Mouse (Mus musculus) gastrocnemius, postnatal 10 days (tissue): Measurements from ENCODE around the gene Zdhhc16. TPM values are rescaled to one million over a fixed set of nuclear protein-coding genes. Genes with fewer than 3 reads are reported as not detected.

Experiments
- DNase-seq: peaks from one replicate; pipeline ENCODE4 v3.0.0; 2021; ENCODE audit warnings: mixed read lengths
- total RNA-seq, 2 experiments: library from RNA; stranded (reverse); gene quantifications; 2 replicates each; pipeline ENCODE4 v1.2.3; 2021

Gene Zdhhc16
- total RNA-seq, 2 experiments from 2014 or later, result 22.7 to 31.3 TPM

DNA sequence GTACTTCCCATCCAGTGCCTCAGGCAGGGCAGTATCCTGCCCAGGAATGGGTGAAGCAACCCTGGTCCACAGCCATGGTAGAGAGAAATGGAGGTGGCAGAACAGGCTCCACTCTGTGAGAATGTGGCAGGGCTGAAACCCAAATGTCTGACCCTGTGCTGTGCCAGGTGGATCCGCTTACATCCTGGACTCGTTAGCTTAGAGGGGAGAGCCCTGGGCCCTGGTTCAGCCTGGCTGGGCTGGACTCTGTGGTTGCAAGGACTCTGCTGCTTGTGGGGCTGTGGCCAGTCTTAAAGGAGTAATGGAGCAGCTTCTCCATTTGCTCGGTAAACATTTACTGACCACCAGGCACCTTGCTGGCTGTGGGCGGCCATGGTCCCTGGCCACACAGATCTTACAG, 53.9 kb downstream of the Zdhhc16 start:
- peak; percentile 48 for DNase-seq

GRCm38 (mm10) chr19:41989810-41990209, 56.5 kb downstream of the Zdhhc16 start:
- no peak for DNase-seq

DNA sequence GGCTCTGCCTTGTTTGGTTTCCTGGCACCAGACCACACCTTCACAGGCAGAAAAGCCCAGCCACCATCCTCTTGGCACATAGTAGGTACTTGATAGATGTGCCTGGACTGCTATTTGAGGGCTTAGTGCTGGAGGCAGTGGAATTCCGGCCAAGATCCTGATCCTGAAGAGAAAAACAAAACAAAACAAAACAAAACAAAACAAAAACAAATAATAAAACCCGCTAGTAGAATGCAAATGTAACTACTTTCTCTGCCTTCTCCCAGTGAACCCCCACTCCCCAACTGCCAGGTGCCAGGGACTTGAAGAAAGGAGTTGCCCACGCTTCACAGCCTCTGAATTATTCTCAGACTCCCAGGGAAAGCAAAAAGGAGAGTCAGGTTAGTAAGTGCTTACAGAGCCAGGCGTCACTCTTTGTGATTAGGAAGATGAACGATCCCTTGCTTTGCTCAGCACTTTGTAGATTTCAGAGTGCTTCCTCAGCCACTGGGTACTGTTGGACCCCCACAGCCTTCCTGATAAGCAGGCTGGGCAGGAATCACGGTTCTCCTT, 58.7 kb downstream of the Zdhhc16 start:
- DNase-seq, result no peak

- no peak for DNase-seq
Measured at GRCm38 (mm10) chr19:41992971-41993370, 59.7 kb downstream of the Zdhhc16 start.

DNA sequence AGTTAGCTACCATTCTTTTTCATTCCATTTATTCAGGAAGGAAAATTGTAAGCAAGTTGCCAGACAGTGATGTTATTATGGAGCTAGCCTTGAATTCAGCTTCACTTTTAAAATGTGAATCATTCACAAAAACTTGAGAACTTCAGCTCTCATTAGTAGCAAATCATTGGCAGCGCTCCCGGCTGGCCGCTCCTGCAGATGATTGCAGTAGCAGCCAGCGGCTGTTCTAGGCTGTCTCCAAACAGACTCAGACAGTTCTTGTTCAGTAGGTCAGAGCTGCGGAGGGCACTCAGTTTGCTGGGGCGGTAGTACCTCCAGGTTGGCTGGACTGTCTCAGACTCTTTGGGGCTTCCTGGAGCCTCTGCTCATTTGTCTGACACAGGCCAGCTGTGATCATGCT, 60.2 kb downstream of the Zdhhc16 start:
- peak; percentile 93 for DNase-seq

Other genes with a start within 250 kb of the Zdhhc16 start
- gene Slit1, start 189.8 kb upstream of the Zdhhc16 start, total RNA-seq, result 1 to 10 TPM; 1.6 TPM
- 10 to 100 TPM in 1 of 2 experiments, 1 to 10 TPM in 1; 9.5 to 11.6 TPM for gene Arhgap19, start 131.4 kb upstream of the Zdhhc16 start, total RNA-seq
- gene Frat1, start 103.5 kb upstream of the Zdhhc16 start, total RNA-seq, result 1 to 10 TPM; 5.6 to 6.1 TPM
- 10 to 100 TPM; 17.3 to 23.7 TPM for gene Frat2, start 85.3 kb upstream of the Zdhhc16 start, total RNA-seq
- gene Rrp12, start 37.3 kb upstream of the Zdhhc16 start, total RNA-seq, result 10 to 100 TPM; 27.6 to 28.4 TPM
- gene Pgam1, start 21.6 kb upstream of the Zdhhc16 start, total RNA-seq, result 10 to 100 TPM; 31.3 to 34.2 TPM
- 10 to 100 TPM; 18.2 to 20.1 TPM for gene Exosc1, start 57 bp upstream of the Zdhhc16 start, total RNA-seq
- 10 to 100 TPM in 1 of 2 experiments, 1 to 10 TPM in 1; 9.2 to 12.9 TPM for gene Mms19, start 47.7 kb downstream of the Zdhhc16 start, total RNA-seq
- 10 to 100 TPM; 23.3 to 27.6 TPM for gene Ubtd1, start 48.3 kb downstream of the Zdhhc16 start, total RNA-seq
- gene Ankrd2, start 102.5 kb downstream of the Zdhhc16 start, total RNA-seq, result 10 to 100 TPM; 65.0 to 72.7 TPM
- 1 to 10 TPM; 4.5 to 4.6 TPM for gene Hoga1, start 112.1 kb downstream of the Zdhhc16 start, total RNA-seq
- under 1 TPM; 0.40 to 0.50 TPM for gene 4933411K16Rik, start 118.8 kb downstream of the Zdhhc16 start, total RNA-seq
- 1 to 10 TPM; 1.8 to 2.6 TPM for gene Morn4, start 152.9 kb downstream of the Zdhhc16 start, total RNA-seq
- 10 to 100 TPM; 13.3 to 14.7 TPM for gene Pi4k2a, start 157.0 kb downstream of the Zdhhc16 start, total RNA-seq
- 10 to 100 TPM in 1 of 2 experiments, 1 to 10 TPM in 1; 8.3 to 10.3 TPM for gene Avpi1, start 195.6 kb downstream of the Zdhhc16 start, total RNA-seq
- 10 to 100 TPM; 16.9 to 23.5 TPM for gene Marveld1, start 213.9 kb downstream of the Zdhhc16 start, total RNA-seq
- gene Zfyve27, start 230.5 kb downstream of the Zdhhc16 start, total RNA-seq, result 10 to 100 TPM; 12.5 to 17.4 TPM